Mouse (Mus musculus) testis, adult 2 months (tissue): ENCODE results near the gene Cacna1i. TPM values are rescaled to one million over a fixed set of nuclear protein-coding genes. Genes with fewer than 3 reads are reported as not detected.

Experiments
- H3K27ac ChIP-seq: fragments of 200-500 bp; 2 replicates; pipeline ENCODE4 v1.5.1; 2012; ENCODE audit warnings: low read depth, low read length; ENCODE audit not compliant: control insufficient read depth, insufficient read depth
- H3K27me3 ChIP-seq: fragments of 200-500 bp; 2 replicates; pipeline ENCODE4 v1.6.1; 2012; ENCODE audit warnings: mild to moderate bottlenecking, low read length, moderate library complexity; ENCODE audit not compliant: control insufficient read depth, insufficient read depth
- H3K36me3 ChIP-seq: fragments of 200-500 bp; 2 replicates; pipeline ENCODE4 v1.6.1; 2012; ENCODE audit warnings: mild to moderate bottlenecking, low read length; ENCODE audit not compliant: control insufficient read depth, insufficient read depth
- H3K4me1 ChIP-seq: fragments of 200-500 bp; 2 replicates; pipeline ENCODE4 v1.6.1; 2012; ENCODE audit warnings: low read length; ENCODE audit not compliant: control insufficient read depth, insufficient read depth
- H3K4me3 ChIP-seq: fragments of 200-500 bp; 2 replicates; pipeline ENCODE4 v1.5.1; 2012; ENCODE audit warnings: low read depth, mild to moderate bottlenecking, low read length, moderate library complexity, mixed read lengths; ENCODE audit not compliant: control insufficient read depth
- CTCF ChIP-seq: fragments of 200-500 bp; IDR thresholded peaks from 2 replicates; pipeline ENCODE4 v1.5.1; 2012; ENCODE audit warnings: low read depth, mild to moderate bottlenecking, inconsistent platforms, low read length, moderate library complexity; ENCODE audit not compliant: control insufficient read depth, insufficient read depth, insufficient replicate concordance
- POLR2A ChIP-seq: fragments of 200-500 bp; IDR thresholded peaks from 2 replicates; pipeline ENCODE4 v1.6.1; 2012; ENCODE audit warnings: low read depth, mild to moderate bottlenecking, inconsistent platforms, low read length, moderate library complexity; ENCODE audit not compliant: control insufficient read depth
- polyA plus RNA-seq: library from polyadenylated mRNA; depleted of rRNA; stranded (reverse); fragments of >200 nt; gene quantifications from 2 replicates; pipeline ENCODE4 v1.2.3, GENCODE M21; 2012

The Cacna1i gene
- polyA plus RNA-seq, 1 experiment = 1.2 TPM

DNA sequence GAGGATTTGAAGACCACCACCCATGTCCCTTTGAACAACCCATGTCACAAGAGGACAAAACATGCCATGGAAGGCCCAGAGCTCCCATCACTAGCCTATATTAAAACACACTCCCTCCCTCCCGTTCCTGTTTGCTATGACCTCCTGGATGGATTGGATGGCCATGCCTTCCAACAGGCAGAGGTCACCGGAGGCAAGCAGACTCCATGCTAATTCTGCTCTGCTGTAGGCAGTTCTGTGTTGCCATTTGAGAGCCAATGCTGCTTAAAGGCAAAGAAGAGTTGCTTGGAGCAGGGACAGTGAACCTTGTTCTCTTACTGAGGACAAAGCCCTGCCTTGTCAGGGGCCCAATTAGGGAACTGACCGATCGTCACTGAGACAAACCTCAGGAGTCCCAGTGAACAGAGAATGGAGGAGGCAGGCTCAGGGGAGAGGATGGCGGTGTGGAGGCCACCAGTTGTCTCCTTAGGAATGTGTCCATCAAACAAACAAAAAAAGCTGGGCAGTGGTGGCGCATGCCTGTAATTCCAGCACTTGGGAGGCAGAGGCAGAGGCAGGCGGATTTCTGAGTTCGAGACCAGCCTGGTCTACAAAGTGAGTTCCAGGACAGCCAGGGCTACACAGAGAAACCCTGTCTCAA, 27.5 kb upstream of the Cacna1i start:
- Histone ChIP-seq H3K4me1 (peaks cover 8% of the 10 kb centered on the region), H3K27me3 (no peaks in the 10 kb centered on the region), H3K27ac (no peak overlapping the region), H3K36me3 (no peaks in the 10 kb centered on the region; the same call in none of the 2 replicates), H3K4me3 (no peak overlapping the region)
- TF ChIP-seq CTCF (no peak), POLR2A (no peak)

DNA sequence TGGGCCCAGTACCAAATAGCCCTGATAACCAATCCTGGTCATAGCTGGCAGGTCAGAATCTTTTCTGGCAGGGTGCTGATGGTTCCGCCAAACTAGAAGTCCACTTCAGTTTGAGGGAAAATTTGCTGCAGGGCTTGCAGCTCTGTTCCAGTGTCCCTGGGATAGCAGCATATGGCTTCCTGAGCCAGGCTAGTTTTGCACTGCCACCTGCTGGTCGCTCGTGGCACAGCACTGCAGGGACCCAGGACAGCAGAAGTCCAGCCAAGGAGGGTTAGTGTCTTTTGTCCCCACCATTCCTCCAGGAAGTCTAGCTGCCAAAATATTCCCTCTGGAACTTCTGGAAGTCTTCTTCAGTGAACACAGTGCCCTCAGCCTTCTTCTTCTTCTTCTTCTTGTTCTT, 26.4 kb upstream of the Cacna1i start:
- no peak overlapping the region for H3K27ac ChIP-seq
- no peak for TF ChIP-seq POLR2A
- peak; percentile 96 for TF ChIP-seq CTCF
- H3K36me3 ChIP-seq = no peaks in the 10 kb centered on the region; the same call in none of the 2 replicates
- H3K4me1 ChIP-seq = peaks cover 8% of the 10 kb centered on the region
- H3K4me3 ChIP-seq = no peak overlapping the region
- H3K27me3 ChIP-seq = no peaks in the 10 kb centered on the region

DNA sequence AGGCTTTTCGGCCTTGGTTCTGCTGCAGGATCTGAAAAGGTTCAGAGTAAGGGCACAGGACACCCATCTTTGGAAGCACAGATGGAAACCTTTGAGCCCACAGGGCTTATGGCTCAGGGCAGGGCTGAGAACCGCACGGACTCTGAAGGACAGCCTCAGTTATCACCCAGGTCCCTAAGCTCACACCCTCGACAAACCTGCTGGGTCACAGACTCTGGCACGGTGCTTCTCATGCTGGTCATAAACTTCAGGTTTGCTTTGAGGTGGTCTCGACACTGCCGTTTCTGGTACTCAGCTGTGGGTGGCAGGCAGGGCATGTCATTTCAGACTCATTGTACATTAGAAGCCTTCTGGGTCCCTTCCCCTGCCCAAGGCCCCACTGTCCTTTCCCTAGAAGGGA, 25.9 kb upstream of the Cacna1i start:
- Histone ChIP-seq H3K4me3 (no peak overlapping the region), H3K27ac (no peak overlapping the region), H3K27me3 (no peaks in the 10 kb centered on the region), H3K36me3 (no peaks in the 10 kb centered on the region; the same call in none of the 2 replicates), H3K4me1 (peaks cover 8% of the 10 kb centered on the region)
- TF ChIP-seq POLR2A = no peak
- no peak for TF ChIP-seq CTCF

DNA sequence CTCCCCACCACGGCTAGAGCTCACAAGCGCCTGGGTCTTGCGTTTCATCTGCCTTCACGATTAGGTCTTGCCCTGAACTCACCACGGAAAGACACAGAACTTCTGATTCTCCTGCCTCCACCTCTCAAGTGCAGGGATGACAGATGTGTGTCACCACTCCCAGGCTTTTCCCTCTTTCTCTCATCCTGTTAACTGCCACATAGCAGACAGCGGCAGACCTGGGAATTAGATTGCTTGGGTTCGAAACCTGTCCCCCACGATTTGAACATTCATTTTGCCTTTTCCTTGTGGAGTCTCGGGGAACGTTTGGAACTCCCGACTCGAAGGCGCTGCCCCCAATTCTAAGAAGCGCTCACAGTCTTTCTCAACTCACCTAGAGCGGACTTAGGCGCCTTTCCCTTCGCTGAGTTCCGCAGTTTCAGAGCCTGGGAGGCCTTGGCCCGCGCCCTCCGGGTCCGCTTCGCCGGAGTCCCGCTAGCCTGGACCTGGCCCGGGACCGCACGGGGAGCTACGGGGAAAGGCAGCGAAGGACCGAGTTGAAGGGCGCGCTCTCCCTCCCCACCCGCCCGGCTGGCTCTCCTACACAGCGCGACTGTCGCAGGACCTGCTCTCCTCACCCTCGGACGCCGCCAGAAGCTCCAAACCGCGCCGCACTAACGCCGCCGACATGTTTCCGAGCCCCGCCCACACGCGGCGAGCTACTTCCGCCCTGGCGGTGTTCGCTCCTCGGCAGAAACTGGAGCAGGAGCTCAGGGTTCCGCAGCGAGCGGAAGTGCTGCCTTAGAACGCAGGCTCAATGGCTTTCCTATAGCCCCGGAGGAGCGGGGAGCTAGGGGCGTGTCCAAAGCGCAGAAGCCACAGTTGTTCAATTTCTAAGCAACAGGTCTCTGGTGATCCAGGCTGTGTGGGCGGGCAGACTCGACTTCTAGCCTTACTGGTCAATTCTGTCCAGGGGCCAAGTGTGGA, 23.1 kb upstream of the Cacna1i start, which contains the start of gene Rps19bp1:
Gene Rps19bp1, minus strand, starts transcription at position 706 of the 966 bp plus-strand sequence.
- TF ChIP-seq POLR2A (peak; percentile 82), CTCF (no peak)
- Histone ChIP-seq H3K4me3 (peak within 1 kb of the TSS; percentile 92), H3K4me1 (peaks cover 5% of the 10 kb centered on the region), H3K27me3 (no peaks in the 10 kb centered on the region), H3K36me3 (no peaks in the 10 kb centered on the region; the same call in 1 of the 2 replicates), H3K27ac (peak within 1 kb of the TSS; percentile 79)

DNA sequence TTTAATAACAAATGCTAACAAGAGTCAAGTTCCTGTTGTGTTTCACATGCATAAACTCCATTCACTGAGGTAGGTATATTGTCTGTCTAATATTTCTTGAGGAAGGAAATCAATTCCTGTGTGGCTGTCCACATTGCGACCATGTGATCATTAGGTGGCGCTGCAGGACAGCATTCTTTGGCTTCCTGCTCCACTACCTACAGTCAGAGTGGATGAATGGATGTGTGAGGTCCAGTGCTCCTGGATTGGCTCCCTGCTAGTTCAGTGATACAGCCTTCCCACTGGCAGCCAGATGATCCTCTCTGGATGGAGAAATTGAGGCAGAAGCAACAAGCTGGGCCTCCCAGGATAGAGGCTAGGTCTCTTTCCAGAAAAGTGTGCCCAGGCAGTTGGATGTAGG, 20.8 kb upstream of the Cacna1i start:
- H3K4me1 ChIP-seq = peaks cover 5% of the 10 kb centered on the region
- peak; percentile 59; the same call in 1 of the 2 replicates for TF ChIP-seq CTCF
- no peak for TF ChIP-seq POLR2A
- no peaks in the 10 kb centered on the region for H3K36me3 ChIP-seq
- no peaks in the 10 kb centered on the region for H3K27me3 ChIP-seq
- H3K27ac ChIP-seq = no peak overlapping the region
- H3K4me3 ChIP-seq = no peak overlapping the region

DNA sequence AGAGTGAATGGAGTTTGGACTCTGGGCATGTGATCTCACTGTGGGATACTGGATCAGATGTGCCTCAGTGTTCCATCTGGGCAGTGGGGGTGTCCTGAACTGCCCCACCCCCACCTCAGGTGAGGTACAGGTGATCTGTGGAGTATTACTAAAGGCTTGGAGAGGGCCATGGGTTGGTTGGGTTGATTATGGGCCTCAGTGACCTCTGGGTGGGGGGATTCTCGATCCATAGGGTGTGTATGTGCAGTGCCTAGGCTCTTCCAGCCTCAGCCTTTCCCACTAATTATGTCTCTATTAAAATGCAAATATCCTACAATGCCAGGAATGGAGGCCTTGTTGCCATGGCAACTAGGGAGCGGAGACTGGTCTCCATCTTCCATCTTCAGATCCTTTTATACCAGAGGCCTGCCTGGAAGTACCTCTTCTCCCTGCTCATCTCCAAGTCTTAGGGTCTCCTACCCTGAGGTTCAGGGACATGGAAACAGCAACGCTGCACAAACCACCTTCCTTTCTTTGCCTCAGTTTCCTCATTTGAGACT, 15.1 kb upstream of the Cacna1i start:
- TF ChIP-seq POLR2A (no peak), CTCF (no peak)
- Histone ChIP-seq H3K4me1 (peaks cover 4% of the 10 kb centered on the region), H3K27ac (no peak overlapping the region), H3K4me3 (no peak overlapping the region), H3K36me3 (no peaks in the 10 kb centered on the region), H3K27me3 (no peaks in the 10 kb centered on the region)

DNA sequence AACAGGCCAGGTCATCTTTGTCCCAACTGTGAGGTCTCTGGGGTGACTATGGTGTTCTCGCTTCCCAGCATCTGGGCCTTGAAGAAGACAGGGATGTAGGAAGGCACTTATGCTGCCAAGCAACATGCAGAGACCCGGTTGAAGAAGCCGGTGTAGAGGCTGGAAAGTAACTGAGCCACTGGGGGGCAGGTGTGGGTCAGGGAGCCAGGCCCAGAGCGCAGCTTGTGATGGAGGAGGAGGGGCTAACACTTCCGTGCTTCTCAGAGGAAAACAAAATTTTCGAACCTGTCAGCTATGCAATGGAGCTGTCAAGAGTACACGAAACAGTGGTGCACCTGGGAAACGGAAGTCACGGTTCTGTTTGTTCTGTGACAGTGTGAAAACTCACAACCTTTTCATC, 9.9 kb upstream of the Cacna1i start:
- no peaks in the 10 kb centered on the region for H3K27me3 ChIP-seq
- no peaks in the 10 kb centered on the region for H3K36me3 ChIP-seq
- H3K4me3 ChIP-seq = no peak overlapping the region
- no peaks in the 10 kb centered on the region; the same call in 1 of the 2 replicates for H3K4me1 ChIP-seq
- no peak overlapping the region for H3K27ac ChIP-seq
- TF ChIP-seq POLR2A (no peak), CTCF (no peak)
